Mouse (Mus musculus) hindbrain, embryonic 10.5 days (tissue): ENCODE data around the gene Ccdc34. TPM values are rescaled to one million over a fixed set of nuclear protein-coding genes. Genes with fewer than 3 reads are reported as not detected.

Source experiments
- DNase-seq: peaks from one replicate; pipeline ENCODE4 v3.0.0-alpha.2; 2017; ENCODE audit warnings: low spot score
- H3K27ac ChIP-seq: fragments of 300-500 bp; sonication (generic); 2 replicates; pipeline ENCODE4 v1.5.1; 2016; ENCODE audit warnings: mild to moderate bottlenecking, moderate library complexity
- H3K27me3 ChIP-seq: fragments of 300-500 bp; sonication (generic); 2 replicates; pipeline ENCODE4 v1.6.1; 2016; ENCODE audit warnings: mild to moderate bottlenecking; ENCODE audit not compliant: poor library complexity, insufficient read depth, severe bottlenecking
- H3K36me3 ChIP-seq: fragments of 300-500 bp; sonication (generic); 2 replicates; pipeline ENCODE4 v1.6.1; 2016; ENCODE audit warnings: mild to moderate bottlenecking, moderate library complexity
- H3K4me1 ChIP-seq: fragments of 300-500 bp; sonication (generic); replicated peaks from 2 replicates; pipeline ENCODE4 v1.6.1; 2016; ENCODE audit warnings: mild to moderate bottlenecking
- H3K4me3 ChIP-seq: fragments of 300-500 bp; sonication (generic); 2 replicates; pipeline ENCODE4 v1.5.1; 2016; ENCODE audit warnings: mild to moderate bottlenecking, moderate library complexity
- H3K9me3 ChIP-seq: fragments of 300-500 bp; sonication (generic); 2 replicates; pipeline ENCODE4 v1.6.1; 2016; ENCODE audit warnings: mild to moderate bottlenecking, moderate library complexity
- WGBS: fragments of 180-500 bp; shearing (Covaris S2); methylation state at CpG from one replicate; pipeline ENCODE4 v1.1.7; 2016; 5-methylcytosine and 5-hydroxymethylcytosine counted together
- polyA plus RNA-seq: library from polyadenylated mRNA; unstranded; fragments of >200 nt; fragmentation: Nextera tagmentation; extraction: Ambion mirVana; gene quantifications from 2 replicates; pipeline ENCODE4 v1.2.1, GENCODE M21; 2016

Gene Ccdc34
- polyA plus RNA-seq, 1 experiment from 2014 or later = 41.2 TPM

DNA sequence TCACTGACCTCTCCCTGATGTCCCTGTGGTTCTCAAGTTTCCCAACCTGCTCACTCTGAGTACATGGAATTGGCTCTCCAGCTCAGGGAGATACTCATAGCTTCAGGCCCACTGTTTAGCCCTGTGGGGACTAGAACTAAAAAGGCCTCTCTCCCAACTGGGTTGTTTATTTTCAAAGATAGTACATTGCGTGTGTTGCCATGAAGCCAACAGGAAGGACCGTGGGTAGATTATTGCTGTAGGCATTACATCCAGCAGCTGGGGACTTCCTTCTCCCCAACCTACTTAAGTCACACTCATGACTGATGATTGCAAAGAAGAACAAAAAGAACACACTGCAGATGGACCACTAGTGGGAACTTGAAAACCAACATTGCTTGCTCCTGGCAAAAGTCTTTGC is 159.8 kb downstream of the Ccdc34 start:
- Histone ChIP-seq H3K4me1 (peaks cover 58% of the 10 kb centered on the region), H3K4me3 (no peak overlapping the region), H3K9me3 (no peaks in the 10 kb centered on the region), H3K36me3 (no peaks in the 10 kb centered on the region), H3K27me3 (no peaks in the 10 kb centered on the region), H3K27ac (peak overlapping the region; percentile 78)
- WGBS = 86% methylated on average over 2 of the region's 2 CpGs
- DNase-seq = no peak

DNA sequence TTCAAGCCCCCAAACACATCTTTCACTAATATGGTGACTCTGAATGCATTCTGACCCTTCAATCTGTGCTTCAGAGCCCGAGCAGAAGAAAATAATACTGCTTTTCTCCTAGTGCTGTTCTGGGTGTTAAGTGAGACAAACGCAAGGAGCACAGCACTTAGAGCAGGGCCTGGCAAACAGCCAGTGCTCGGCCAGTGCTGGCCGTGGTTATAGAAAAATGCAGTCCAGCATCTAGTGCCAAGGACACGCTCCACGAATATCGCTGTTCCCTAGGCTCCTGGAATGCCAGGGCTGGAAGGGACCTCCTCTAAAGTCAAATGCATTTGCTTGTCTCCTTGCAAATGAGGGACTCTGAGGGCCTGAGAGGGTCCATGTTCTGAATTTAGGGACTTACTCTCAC is 160.3 kb downstream of the Ccdc34 start:
- no peaks in the 10 kb centered on the region for H3K9me3 ChIP-seq
- H3K36me3 ChIP-seq = no peaks in the 10 kb centered on the region
- no peak overlapping the region for H3K4me3 ChIP-seq
- H3K27ac ChIP-seq = peak overlapping the region; percentile 78
- no peaks in the 10 kb centered on the region for H3K27me3 ChIP-seq
- DNase-seq = no peak
- H3K4me1 ChIP-seq = peaks cover 63% of the 10 kb centered on the region
- 78% methylated on average over 7 of the region's 7 CpGs for WGBS

DNA sequence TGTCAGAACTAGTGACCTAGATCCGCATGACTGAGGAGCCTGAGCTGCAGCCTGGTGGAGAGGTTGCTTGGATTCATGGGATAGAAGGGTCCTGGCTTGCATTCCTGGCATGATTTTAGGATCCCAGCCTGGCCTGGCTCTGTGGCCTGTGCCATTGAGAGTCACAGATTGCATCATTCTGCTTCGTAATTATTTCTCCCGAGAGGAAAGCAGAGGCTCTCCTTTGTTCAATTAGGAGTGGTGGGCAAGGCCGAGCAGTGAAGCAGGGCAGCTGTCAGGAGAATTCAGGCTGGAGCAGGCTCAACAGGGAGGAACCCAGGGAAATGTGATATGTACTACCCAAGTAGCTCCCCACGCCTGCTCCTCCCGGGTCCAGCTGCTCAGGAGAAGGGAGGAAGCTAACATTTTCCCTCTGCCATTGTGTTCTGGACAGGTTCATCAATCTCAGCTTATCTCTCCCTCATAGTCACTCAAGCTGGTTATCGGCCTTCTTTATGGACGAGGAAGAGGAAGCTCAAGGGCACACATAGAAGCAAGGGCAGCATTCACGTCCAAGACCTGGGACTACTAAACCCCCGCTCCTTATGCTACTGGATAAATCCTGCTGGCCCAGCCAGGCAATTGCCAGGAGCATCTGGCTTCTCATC is 162.2 kb downstream of the Ccdc34 start:
- peak; percentile 54 for DNase-seq
- Histone ChIP-seq H3K4me3 (no peak overlapping the region), H3K4me1 (peaks cover 58% of the 10 kb centered on the region), H3K9me3 (no peaks in the 10 kb centered on the region), H3K27me3 (peaks cover 5% of the 10 kb centered on the region; the same call in 1 of the 2 replicates), H3K36me3 (no peaks in the 10 kb centered on the region), H3K27ac (peak overlapping the region; percentile 82)
- 34% methylated on average over 10 of the region's 10 CpGs for WGBS

DNA sequence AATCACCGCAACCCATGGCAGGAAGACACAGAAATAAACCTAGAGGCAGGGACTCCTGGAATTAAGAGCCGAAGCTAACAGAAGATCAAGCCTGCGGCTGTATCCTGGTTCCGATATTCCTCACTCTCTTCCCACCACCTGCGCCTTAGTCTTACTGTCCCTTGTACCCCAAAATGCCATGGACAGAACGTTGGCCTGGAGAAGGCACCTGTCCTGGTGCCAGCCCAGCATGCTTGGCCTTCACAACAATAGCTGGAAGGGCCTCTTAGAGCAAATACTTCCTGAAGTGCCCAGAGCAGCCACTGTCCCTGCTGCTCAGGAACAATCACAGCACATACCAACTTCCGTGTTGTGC is 162.7 kb downstream of the Ccdc34 start:
- no peaks in the 10 kb centered on the region for H3K36me3 ChIP-seq
- WGBS = 80% methylated on average over 7 of the region's 7 CpGs
- peak overlapping the region; percentile 82 for H3K27ac ChIP-seq

DNA sequence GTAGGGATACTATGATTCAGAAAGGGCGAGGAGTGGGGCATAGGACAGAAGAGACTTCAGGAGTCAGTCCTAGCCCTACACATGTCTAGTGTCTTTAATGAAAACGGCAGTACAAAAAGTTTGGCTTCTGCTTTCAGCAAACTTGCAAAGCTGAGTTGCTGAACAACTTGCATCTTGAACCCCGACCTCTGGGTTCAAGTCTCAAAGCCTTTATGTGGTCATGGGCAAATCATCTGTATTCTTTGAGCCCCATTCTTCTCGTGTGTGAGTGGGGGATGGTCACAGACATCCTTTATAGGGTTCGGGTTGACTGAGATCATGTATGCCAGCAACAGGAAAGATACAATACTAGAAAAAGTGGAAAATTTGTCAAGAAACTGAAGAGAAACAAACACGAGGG is 164.0 kb downstream of the Ccdc34 start:
- Histone ChIP-seq H3K4me1 (peaks cover 58% of the 10 kb centered on the region), H3K4me3 (no peak overlapping the region), H3K36me3 (no peaks in the 10 kb centered on the region), H3K9me3 (no peaks in the 10 kb centered on the region), H3K27me3 (peaks cover 5% of the 10 kb centered on the region; the same call in 1 of the 2 replicates), H3K27ac (no peak overlapping the region)
- WGBS = 65% methylated on average over 6 of the region's 6 CpGs
- no peak for DNase-seq

More for the DNA sequence above, 162.7 kb downstream of the Ccdc34 start:
- Histone ChIP-seq H3K4me3 (no peak overlapping the region), H3K9me3 (no peaks in the 10 kb centered on the region), H3K27me3 (peaks cover 5% of the 10 kb centered on the region; the same call in 1 of the 2 replicates), H3K4me1 (peaks cover 58% of the 10 kb centered on the region)
- DNase-seq = no peak

DNA sequence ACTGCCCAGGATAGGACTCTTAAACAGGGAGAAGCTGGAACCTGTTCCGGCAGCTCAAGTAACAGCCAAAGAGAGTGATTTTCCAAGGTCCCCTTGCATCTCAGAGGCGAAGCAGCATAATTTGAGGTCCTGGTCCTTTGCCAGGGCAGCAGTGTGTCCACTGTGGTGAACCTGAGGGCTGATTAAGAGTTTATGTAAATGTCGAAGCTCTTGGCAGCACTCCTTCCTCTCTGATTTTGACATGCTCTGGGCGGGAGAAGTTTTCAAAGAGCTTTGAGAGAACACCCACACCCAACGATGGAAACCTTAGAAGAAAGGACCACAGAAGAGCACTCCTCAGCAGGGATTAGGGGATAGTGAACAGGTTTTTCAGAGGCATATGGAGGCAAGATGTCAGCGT is 164.6 kb downstream of the Ccdc34 start:
- no peaks in the 10 kb centered on the region for H3K36me3 ChIP-seq
- H3K4me1 ChIP-seq = peaks cover 54% of the 10 kb centered on the region
- no peak overlapping the region for H3K4me3 ChIP-seq
- no peak overlapping the region for H3K27ac ChIP-seq
- 74% methylated on average over 6 of the region's 6 CpGs for WGBS
- H3K9me3 ChIP-seq = no peaks in the 10 kb centered on the region
- no peak for DNase-seq
- H3K27me3 ChIP-seq = peaks cover 5% of the 10 kb centered on the region; the same call in 1 of the 2 replicates

DNA sequence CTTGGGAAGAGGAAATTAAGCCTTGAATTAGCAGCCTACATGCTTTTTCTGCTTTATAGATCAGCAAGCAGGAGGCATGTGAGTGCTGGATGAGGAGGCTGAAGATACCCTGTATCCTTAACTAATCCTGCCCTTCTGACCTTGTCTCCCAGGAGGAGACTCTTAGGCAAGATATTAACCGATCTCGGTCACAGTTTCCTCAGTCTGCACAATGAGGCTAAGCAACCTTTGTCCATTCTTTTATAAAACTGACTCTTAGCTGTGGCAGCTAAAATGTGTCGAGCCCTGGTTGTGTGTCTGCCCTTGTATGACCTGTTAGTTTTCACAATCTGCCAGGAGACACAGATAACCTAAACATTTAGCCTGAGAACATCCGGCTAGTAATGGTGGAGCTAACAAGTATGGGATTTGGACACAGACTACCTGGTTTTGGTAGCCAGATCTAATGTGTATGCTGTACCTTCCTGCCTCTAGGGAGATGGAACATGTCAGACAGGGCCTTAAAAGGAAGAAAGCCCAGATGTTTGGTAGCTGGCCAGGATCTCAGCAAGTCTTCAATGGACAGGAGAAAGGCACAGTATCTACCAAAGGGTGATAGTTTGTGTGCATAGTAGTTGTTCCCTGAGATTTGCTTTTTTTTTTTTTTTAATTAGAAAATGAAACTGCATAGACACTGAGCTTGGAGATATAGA is 165.3 kb downstream of the Ccdc34 start:
- Histone ChIP-seq H3K4me3 (no peak overlapping the region), H3K4me1 (peaks cover 47% of the 10 kb centered on the region), H3K36me3 (no peaks in the 10 kb centered on the region), H3K27me3 (peaks cover 5% of the 10 kb centered on the region; the same call in 1 of the 2 replicates), H3K27ac (no peak overlapping the region), H3K9me3 (no peaks in the 10 kb centered on the region)
- no peak for DNase-seq
- 56% methylated on average over 4 of the region's 4 CpGs for WGBS

DNA sequence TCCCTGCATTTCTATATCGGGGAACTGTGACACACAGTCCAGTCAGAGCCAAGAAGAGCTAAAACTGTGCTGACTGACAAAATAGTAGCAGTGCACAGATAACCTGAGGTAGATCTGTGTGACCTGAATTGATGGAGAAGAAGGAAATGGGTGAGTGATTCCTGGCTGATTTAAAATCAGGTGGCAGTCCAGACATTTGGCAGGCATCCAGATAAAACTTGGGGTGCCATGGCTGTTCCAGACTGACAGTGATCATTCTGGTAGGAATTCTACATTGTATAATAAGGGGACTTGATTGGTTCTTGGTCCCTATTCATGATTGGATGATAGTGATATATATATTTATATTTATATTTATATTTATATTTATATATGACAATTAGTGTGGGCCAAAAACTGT is 166.5 kb downstream of the Ccdc34 start:
- Histone ChIP-seq H3K4me1 (peaks cover 42% of the 10 kb centered on the region), H3K36me3 (no peaks in the 10 kb centered on the region), H3K27me3 (peaks cover 5% of the 10 kb centered on the region; the same call in 1 of the 2 replicates), H3K9me3 (no peaks in the 10 kb centered on the region), H3K4me3 (no peak overlapping the region), H3K27ac (no peak overlapping the region)
- no peak for DNase-seq
- 94% methylated on average over 1 of the region's 1 CpGs for WGBS

DNA sequence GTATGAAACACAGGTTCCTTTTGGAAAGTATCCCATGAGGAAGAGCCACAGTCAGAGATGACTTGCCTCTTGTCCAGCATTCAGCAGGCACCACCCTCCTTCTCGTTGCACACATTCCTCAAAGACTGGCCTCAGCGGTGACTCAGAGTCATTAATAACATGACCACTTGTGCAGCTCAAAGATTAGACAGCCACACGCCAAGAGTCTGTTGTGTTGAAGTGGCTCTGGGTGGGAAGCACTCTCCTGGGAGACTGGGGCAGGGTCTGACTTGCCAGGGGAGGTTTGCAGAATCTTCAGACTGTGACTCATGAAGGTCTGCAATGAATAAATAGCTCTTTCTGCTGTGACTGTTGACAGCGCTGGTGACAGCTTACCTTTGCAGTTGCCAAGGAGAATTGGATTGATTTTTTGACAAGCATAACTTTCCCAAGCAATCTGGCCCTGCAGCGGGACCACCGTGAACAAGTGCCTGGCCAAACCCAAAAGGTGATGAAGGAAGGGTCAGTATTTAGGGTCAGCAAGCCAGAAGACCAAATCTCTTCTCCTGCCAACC is 168.9 kb downstream of the Ccdc34 start:
- Histone ChIP-seq H3K4me3 (no peak overlapping the region), H3K4me1 (peaks cover 28% of the 10 kb centered on the region), H3K27me3 (peaks cover 10% of the 10 kb centered on the region; the same call in 1 of the 2 replicates), H3K36me3 (no peaks in the 10 kb centered on the region), H3K27ac (no peak overlapping the region), H3K9me3 (no peaks in the 10 kb centered on the region)
- 62% methylated on average over 6 of the region's 6 CpGs for WGBS
- DNase-seq = no peak

DNA sequence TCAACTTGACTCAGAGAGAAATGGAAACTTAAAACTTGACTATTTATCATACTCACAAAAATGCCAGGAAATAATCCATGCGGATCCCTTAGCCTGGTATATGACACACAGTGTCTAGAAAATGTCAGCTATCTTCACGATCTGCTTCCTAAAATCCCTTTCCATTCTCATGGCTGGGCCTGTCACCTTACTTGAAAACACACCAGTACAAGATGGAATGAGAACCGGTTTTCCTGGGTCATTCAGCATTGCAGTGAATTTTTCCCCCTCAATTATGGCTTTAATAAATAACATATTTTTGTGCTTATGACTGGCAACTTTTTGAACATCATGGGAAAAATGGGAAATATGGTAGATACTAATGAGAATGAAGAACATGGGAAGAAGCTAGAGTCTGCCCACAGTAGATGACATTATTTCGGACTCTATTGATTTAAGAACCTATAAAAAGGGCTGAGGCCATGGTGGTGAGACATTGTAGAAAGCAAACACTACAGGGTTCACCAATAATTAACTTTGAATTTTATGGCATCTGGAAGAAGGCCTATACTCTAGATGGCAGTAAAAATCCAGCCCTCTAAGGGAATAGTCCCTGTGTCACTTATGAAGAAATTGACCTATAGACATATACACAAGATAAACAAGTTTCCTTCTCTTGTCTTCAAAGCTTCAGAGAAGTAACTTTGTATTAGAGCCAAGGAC is 171.2 kb downstream of the Ccdc34 start:
- Histone ChIP-seq H3K4me3 (no peak overlapping the region), H3K36me3 (no peaks in the 10 kb centered on the region), H3K27me3 (peaks cover 9% of the 10 kb centered on the region), H3K27ac (no peak overlapping the region), H3K4me1 (peaks cover 30% of the 10 kb centered on the region), H3K9me3 (no peaks in the 10 kb centered on the region)
- DNase-seq = no peak
- 91% methylated on average over 4 of the region's 4 CpGs for WGBS

DNA sequence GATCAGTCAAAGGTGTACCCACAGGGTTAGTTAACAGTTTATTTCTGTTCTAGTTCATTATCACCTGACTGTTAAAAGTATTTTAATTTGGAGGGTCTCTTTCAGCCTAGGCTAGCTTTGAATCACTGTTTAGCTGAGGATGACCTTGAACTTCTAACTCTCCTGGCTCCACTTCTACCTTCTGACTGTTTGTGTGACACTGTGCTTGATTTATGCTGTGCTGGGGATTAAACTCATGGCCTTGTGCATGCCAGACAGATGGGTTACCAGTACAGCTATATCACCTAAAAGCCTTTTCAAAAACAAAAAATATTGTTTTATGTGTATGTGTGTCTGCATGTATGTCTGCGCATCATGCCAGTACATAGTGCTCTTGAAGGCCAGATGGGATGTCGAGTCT is 172.8 kb downstream of the Ccdc34 start:
- no peak overlapping the region for H3K27ac ChIP-seq
- no peaks in the 10 kb centered on the region for H3K36me3 ChIP-seq
- 96% methylated on average over 2 of the region's 2 CpGs for WGBS
- DNase-seq = no peak
- peaks cover 30% of the 10 kb centered on the region for H3K4me1 ChIP-seq
- no peak overlapping the region for H3K4me3 ChIP-seq
- H3K9me3 ChIP-seq = no peaks in the 10 kb centered on the region
- H3K27me3 ChIP-seq = peaks cover 6% of the 10 kb centered on the region; the same call in 1 of the 2 replicates

DNA sequence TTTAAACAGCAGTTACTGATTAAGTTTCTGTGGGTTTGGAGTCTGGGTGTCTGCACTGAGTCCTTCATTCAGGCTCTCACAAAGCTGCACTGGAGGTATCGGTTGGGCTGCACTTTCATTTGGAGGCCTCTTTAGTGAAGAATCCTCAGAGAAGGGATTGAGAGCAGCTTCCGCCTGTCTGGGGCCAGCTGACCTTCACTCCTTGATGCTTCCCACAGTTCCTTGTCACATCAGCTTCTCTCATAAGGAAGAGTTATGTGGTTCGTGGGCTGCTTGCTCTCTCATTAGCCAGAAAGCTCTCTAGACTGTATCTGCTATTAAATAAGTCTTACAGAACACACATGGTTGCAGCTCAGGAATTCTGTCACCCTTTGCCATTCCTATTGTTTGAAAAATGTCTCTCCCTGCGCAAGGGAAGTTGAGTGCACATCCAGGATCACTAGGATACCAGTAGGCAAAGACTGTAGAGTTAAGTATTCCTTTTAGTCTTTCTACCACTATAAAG is 173.6 kb downstream of the Ccdc34 start:
- DNase-seq = no peak
- H3K9me3 ChIP-seq = no peaks in the 10 kb centered on the region
- H3K4me3 ChIP-seq = no peak overlapping the region
- peaks cover 6% of the 10 kb centered on the region; the same call in 1 of the 2 replicates for H3K27me3 ChIP-seq
- peaks cover 30% of the 10 kb centered on the region for H3K4me1 ChIP-seq
- 61% methylated on average over 4 of the region's 4 CpGs for WGBS
- H3K27ac ChIP-seq = no peak overlapping the region
- H3K36me3 ChIP-seq = no peaks in the 10 kb centered on the region
